Mouse (Mus musculus) frontal cortex, postnatal 36 days (tissue): ENCODE results near the gene Vmn1r65.
"Not testable (repeated sequence)": the region's sequence is repeated elsewhere in the genome, so short reads cannot be mapped to it uniquely, and the experiment has no call there.

Experiments
- DNase-seq, 2 experiments: peaks; one replicate each; pipeline ENCODE4 v3.0.0; 2022; ENCODE audit warnings: low spot score in 2 of 2

Gene Vmn1r65

GRCm38 (mm10) chr7:6010910-6011309 is at the start of gene Vmn1r65:
Gene Vmn1r65 (minus strand): TSS chr7:6011010.
- no peak for DNase-seq

- no peak for DNase-seq
These were observed 34.1 kb upstream of the Vmn1r65 start, which contains the start of gene Nlrp4c for GRCm38 (mm10) chr7:6044861-6045260. Gene Nlrp4c (plus strand): TSS chr7:6045161.

GRCm38 (mm10) chr7:5982426-5982825 is 28.4 kb downstream of the Vmn1r65 start:
- not testable (repeated sequence) for DNase-seq

GRCm38 (mm10) chr7:5972546-5972945 is 38.3 kb downstream of the Vmn1r65 start:
- not testable (repeated sequence) for DNase-seq
